Mouse (Mus musculus) embryonic fibroblast, embryonic 13.5 days (primary cell): ENCODE data around the gene Upk3b.

Experiments
- CTCF ChIP-seq: IDR thresholded peaks from 2 replicates; pipeline ENCODE4 v1.5.1; 2011; ENCODE audit warnings: mild to moderate bottlenecking, control low read depth, low read length, moderate library complexity, borderline replicate concordance; ENCODE audit not compliant: insufficient read depth
- POLR2A ChIP-seq: IDR thresholded peaks from 2 replicates; pipeline ENCODE4 v1.6.1; 2011; ENCODE audit warnings: low read depth, mild to moderate bottlenecking, control low read depth, low read length, moderate library complexity

DNA sequence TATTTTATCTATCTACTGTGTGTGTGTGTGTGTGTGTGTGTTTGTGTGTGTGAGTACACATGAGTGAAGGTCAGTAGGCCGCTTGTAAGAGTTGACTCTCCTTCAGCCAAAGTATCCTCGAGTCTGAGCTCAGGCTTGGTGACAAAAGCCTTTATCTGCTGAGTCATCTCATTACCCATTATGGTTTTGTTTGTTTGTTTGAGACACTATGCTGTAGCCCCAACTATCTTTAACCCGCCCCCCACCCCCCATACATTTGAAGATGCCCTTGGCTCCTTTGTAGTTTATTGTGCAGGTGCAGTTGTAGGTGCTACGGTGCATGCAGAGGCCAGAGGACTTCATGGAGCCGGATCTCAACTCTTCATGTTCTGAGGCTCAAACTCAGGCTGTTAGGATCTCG, 37.1 kb upstream of the Upk3b start:
- TF ChIP-seq POLR2A (no peak), CTCF (no peak)
